Mouse (Mus musculus) CD8-positive naive resting alpha-beta T cell, adult 57 days (primary cell): ENCODE data around the gene Cdh11. TPM values are rescaled to one million over a fixed set of nuclear protein-coding genes. Genes with fewer than 3 reads are reported as not detected.

Source experiments
- total RNA-seq: library from RNA; stranded (reverse); gene quantifications from one replicate; pipeline ENCODE4 v1.2.4, GENCODE M21; 2023

Cdh11 gene
- 0.18 TPM for total RNA-seq

GRCm38 (mm10) chr8:102785592-102786416, at the start of gene Cdh11:
Gene Cdh11 (minus strand): TSS chr8:102785642.

